In the genomic region with DNA sequence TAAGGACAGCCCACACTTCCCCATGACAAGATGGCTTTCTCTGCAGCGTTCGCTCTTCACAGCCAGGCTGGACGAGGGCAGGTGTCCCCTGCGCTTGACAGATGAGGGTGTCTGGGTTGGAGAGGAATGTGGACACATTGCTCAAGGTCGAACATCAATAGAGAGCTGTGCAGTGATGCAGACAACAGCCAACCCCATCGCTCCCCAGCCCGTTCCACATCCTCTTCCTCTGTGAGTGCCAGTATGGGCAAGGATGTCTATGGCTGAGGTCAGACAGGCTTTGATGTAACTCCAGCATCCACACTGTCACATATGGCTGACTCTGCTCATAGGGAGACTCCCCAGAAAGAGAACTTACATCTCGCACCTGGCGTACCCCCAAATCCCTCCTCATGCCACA, we compare ENCODE assay signal across 7 mouse cellular contexts. TPM values are rescaled to one million over a fixed set of nuclear protein-coding genes. Genes with fewer than 3 reads are reported as not detected.
DNase-seq lines count a peak whose midpoint lies in the region; ATAC-seq and TF ChIP-seq lines count a peak whose summit lies in the region.

No protein-coding gene starts in this region.

- no peaks in the 10 kb centered on the region for H3K9me3 ChIP-seq in kidney, embryonic 16.5 days (ENCODE audit: low read length)
- no peaks in the 10 kb centered on the region for H3K9me3 ChIP-seq in embryonic facial prominence, embryonic 15.5 days (replicated peaks)
- no peaks in the 10 kb centered on the region for H3K9me3 ChIP-seq in forebrain, postnatal 0 days (ENCODE audit: low read length)
- no peaks in the 10 kb centered on the region for H3K9me3 ChIP-seq in midbrain, embryonic 15.5 days

- no peak for ATAC-seq in kidney, embryonic 16.5 days (ENCODE audit: low FRiP score, low TSS enrichment)
- ATAC-seq in embryonic facial prominence, embryonic 15.5 days (ENCODE audit: insufficient number of reproducible peaks, low FRiP score, low TSS enrichment, low read depth): no peak
- ATAC-seq in forebrain, postnatal 0 days: no peak
- no peak for ATAC-seq in midbrain, embryonic 15.5 days (replicated peaks)

- no peaks in the 10 kb centered on the region for H3K27me3 ChIP-seq in kidney, embryonic 16.5 days (ENCODE audit: insufficient read depth, low read length)
- H3K27me3 ChIP-seq in embryonic facial prominence, embryonic 15.5 days: no peaks in the 10 kb centered on the region
- H3K27me3 ChIP-seq in forebrain, postnatal 0 days (ENCODE audit: insufficient read depth, low read length): no peaks in the 10 kb centered on the region
- H3K27me3 ChIP-seq in midbrain, embryonic 15.5 days (replicated peaks): no peaks in the 10 kb centered on the region

- 67% methylated on average over 9 of the region's 9 CpGs for WGBS in kidney, embryonic 16.5 days
- WGBS in embryonic facial prominence, embryonic 15.5 days: 70% methylated on average over 9 of the region's 9 CpGs
- WGBS in forebrain, postnatal 0 days: 81% methylated on average over 9 of the region's 9 CpGs
- WGBS in midbrain, embryonic 15.5 days: 78% methylated on average over 9 of the region's 9 CpGs

- H3K4me2 ChIP-seq in kidney, embryonic 16.5 days (replicated peaks; ENCODE audit: low read depth, low read length): no peak overlapping the region
- peak overlapping the region; percentile 35; the same call in 1 of the 2 replicates for H3K4me2 ChIP-seq in embryonic facial prominence, embryonic 15.5 days (replicated peaks)
- no peak overlapping the region for H3K4me2 ChIP-seq in forebrain, postnatal 0 days (ENCODE audit: low read depth)
- no peak overlapping the region for H3K4me2 ChIP-seq in midbrain, embryonic 15.5 days

- peak overlapping the region; percentile 92 for H3K27ac ChIP-seq in kidney, embryonic 16.5 days (ENCODE audit: low read length)
- peak overlapping the region; percentile 88 for H3K27ac ChIP-seq in embryonic facial prominence, embryonic 15.5 days (replicated peaks)
- H3K27ac ChIP-seq in forebrain, postnatal 0 days (ENCODE audit: low read depth, low read length): peak overlapping the region; percentile 83
- H3K27ac ChIP-seq in midbrain, embryonic 15.5 days: peak overlapping the region; percentile 85

- no peak for TF ChIP-seq CTCF in forebrain, postnatal 0 days (IDR thresholded peaks at IDR 0.05; ENCODE audit: low read depth)

- peaks cover 80% of the 10 kb centered on the region for H3K4me1 ChIP-seq in kidney, embryonic 16.5 days (ENCODE audit: insufficient read depth, low read length)
- peaks cover 88% of the 10 kb centered on the region for H3K4me1 ChIP-seq in embryonic facial prominence, embryonic 15.5 days
- peaks cover 40% of the 10 kb centered on the region for H3K4me1 ChIP-seq in forebrain, postnatal 0 days (ENCODE audit: insufficient read depth)
- H3K4me1 ChIP-seq in midbrain, embryonic 15.5 days: peaks cover 76% of the 10 kb centered on the region

- no peak overlapping the region for H3K4me3 ChIP-seq in kidney, embryonic 16.5 days (ENCODE audit: low read length)
- no peak overlapping the region for H3K4me3 ChIP-seq in embryonic facial prominence, embryonic 15.5 days (replicated peaks)
- H3K4me3 ChIP-seq in forebrain, postnatal 0 days (ENCODE audit: low read depth, low read length): no peak overlapping the region
- no peak overlapping the region for H3K4me3 ChIP-seq in midbrain, embryonic 15.5 days

- no peaks in the 10 kb centered on the region for H3K36me3 ChIP-seq in kidney, embryonic 16.5 days (ENCODE audit: insufficient read depth, low read length)
- 0 out of 2 replicates have a peak, but pooled peaks cover 3% of the 10 kb centered on the region for H3K36me3 ChIP-seq in embryonic facial prominence, embryonic 15.5 days
- no peaks in the 10 kb centered on the region for H3K36me3 ChIP-seq in forebrain, postnatal 0 days (ENCODE audit: insufficient read depth)
- H3K36me3 ChIP-seq in midbrain, embryonic 15.5 days (replicated peaks): no peaks in the 10 kb centered on the region

- no peak overlapping the region for H3K9ac ChIP-seq in kidney, embryonic 16.5 days (replicated peaks; ENCODE audit: low read length)
- no peak overlapping the region for H3K9ac ChIP-seq in embryonic facial prominence, embryonic 15.5 days
- no peak overlapping the region for H3K9ac ChIP-seq in forebrain, postnatal 0 days
- H3K9ac ChIP-seq in midbrain, embryonic 15.5 days: no peak overlapping the region

- DNase-seq in kidney, adult 18-20 months: no peak
- no peak for DNase-seq in forebrain, postnatal 0 days
- no peak for DNase-seq in urinary bladder, postnatal 25 days (ENCODE audit: low spot score)
- no peak for DNase-seq in urinary bladder, postnatal 4 days (ENCODE audit: low spot score in 2 of 2)

RNA-seq across cellular contexts. Expression of gene BC034090, which starts 10.9 kb away (rescaled TPM):
- 8.2 and 9.1 TPM in 2 replicates for polyA plus RNA-seq in kidney, embryonic 16.5 days (2015; fragmentation: Nextera tagmentation; extraction: Ambion mirVana)
- polyA plus RNA-seq in embryonic facial prominence, embryonic 15.5 days (2015; fragmentation: Nextera tagmentation; extraction: Ambion mirVana): 6.3 and 6.5 TPM in 2 replicates
- 7.4 and 9.9 TPM in 2 replicates for total RNA-seq in forebrain, postnatal 0 days (2014; rRNA removed)
- polyA plus RNA-seq in forebrain, postnatal 0 days (2015; fragmentation: Nextera tagmentation; extraction: Ambion mirVana): 1.4 and 2.5 TPM in 2 replicates
- polyA plus RNA-seq in midbrain, embryonic 15.5 days (2015; fragmentation: Nextera tagmentation; extraction: Ambion mirVana): 4.0 and 4.3 TPM in 2 replicates
